Mouse (Mus musculus): ENCODE data around the gene Tespa1.
"Not testable (repeated sequence)": the region's sequence is repeated elsewhere in the genome, so short reads cannot be mapped to it uniquely, and the experiment has no call there.

Gene Tespa1

GRCm38 (mm10) chr10:130363438-130364164 is 40.9 kb downstream of the Tespa1 start:
- DNase-seq = no peak

GRCm38 (mm10) chr10:130364766-130365165 is 42.1 kb downstream of the Tespa1 start:
- no peak for DNase-seq

- DNase-seq = no peak
These were observed 45.7 kb downstream of the Tespa1 start for GRCm38 (mm10) chr10:130368384-130368783.

- no peak for DNase-seq
These were observed 47.5 kb downstream of the Tespa1 start for GRCm38 (mm10) chr10:130370005-130370682.

GRCm38 (mm10) chr10:130371644-130372043 is 49.0 kb downstream of the Tespa1 start:
- no peak for DNase-seq

- no peak for DNase-seq
These were observed 50.0 kb downstream of the Tespa1 start for GRCm38 (mm10) chr10:130372491-130373173.

GRCm38 (mm10) chr10:130375145-130375544 is 52.5 kb downstream of the Tespa1 start:
- DNase-seq = no peak

GRCm38 (mm10) chr10:130394232-130394631 is 71.6 kb downstream of the Tespa1 start, which contains the start of gene Vmn2r84:
Gene Vmn2r84, minus strand, starts transcription at chr10:130394332.
- no peak for DNase-seq

- not testable (repeated sequence) for DNase-seq
These were observed 89.6 kb downstream of the Tespa1 start for GRCm38 (mm10) chr10:130412167-130412698.

All from thymus, postnatal 4 days (tissue).